Mouse (Mus musculus): ENCODE measurements at regions not wholly inside any gene's neighbourhood (a gene's known extent, or its start where the extent isn't known, plus 50 kb on each side); places are given as distances from the start of the nearest gene placed in this dataset.

GRCm38 (mm10) chr4:153313961-153314360 lies 168.7 kb downstream of the Ajap1 start:
- H3K9me3 ChIP-seq (replicated peaks; ENCODE audit: low read length) = peaks cover 97% of the 10 kb centered on the region
- dilution Hi-C loops (cut with MboI; ENCODE audit: extremely low pct_ligation_motif_present, extremely low pct_unique_long_range_greater_than_20kb, low sequenced_read_pairs) = no loop called here
- no peak overlapping the region for H3K4me2 ChIP-seq (ENCODE audit: insufficient read depth, low read depth, poor library complexity, severe bottlenecking)
- H3K36me3 ChIP-seq (replicated peaks in 1 of 2; ENCODE audit: control insufficient read depth in 1 of 2, insufficient read depth in 1 of 2, low read length in 1 of 2) = no peaks in the 10 kb centered on the region
- no peaks in the 10 kb centered on the region for H3K79me2 ChIP-seq (replicated peaks; ENCODE audit: control insufficient read depth, extremely low read depth, insufficient read depth, poor library complexity, severe bottlenecking)
- no peak for DNase-seq (ENCODE audit: extremely low read depth)
- H3K9ac ChIP-seq (ENCODE audit: insufficient read depth, low read depth) = no peak overlapping the region
- no peak overlapping the region for H3K27ac ChIP-seq (ENCODE audit: insufficient read depth, low read depth)
- H3K4me1 ChIP-seq (ENCODE audit: control insufficient read depth in 1 of 2, insufficient read depth in 2 of 2) = no peaks in the 10 kb centered on the region
- H3K27me3 ChIP-seq (replicated peaks) = no peaks in the 10 kb centered on the region
- in situ Hi-C loops (cut with MboI; ENCODE audit: low pct_ligation_motif_present, low pct_unique_long_range_greater_than_20kb, low sequenced_read_pairs) = no loop called here
- no peak for TF ChIP-seq MYC (IDR thresholded peaks at IDR 0.05; ENCODE audit: low read depth, low read length)
- TF ChIP-seq KAT2A (IDR thresholded peaks at IDR 0.05; ENCODE audit: insufficient replicate concordance, low read length) = no peak
- no peak for TF ChIP-seq NELFE (IDR thresholded peaks at IDR 0.05; ENCODE audit: low read depth, low read length)
- TF ChIP-seq USF2 (conservative IDR thresholded peaks at IDR 0.05; ENCODE audit: low read depth, low read length) = no peak
- no peak for TF ChIP-seq SMC3 (IDR thresholded peaks at IDR 0.05; ENCODE audit: low read depth, low read length)
- TF ChIP-seq BHLHE40 (IDR thresholded peaks at IDR 0.05; ENCODE audit: low read depth, low read length) = no peak
- TF ChIP-seq ELF1 (IDR thresholded peaks at IDR 0.05; ENCODE audit: low read depth, low read length) = no peak
- no peak for TF ChIP-seq PAX5 (IDR thresholded peaks at IDR 0.05; ENCODE audit: low read length)
- H3K4me3 ChIP-seq (replicated peaks in 1 of 3; ENCODE audit: low read depth in 2 of 3, low read length in 2 of 3, poor library complexity in 1 of 3) = no peak overlapping the region

- Histone ChIP-seq H3K27me3 (replicated peaks) (no peaks in the 10 kb centered on the region), H3K9ac (ENCODE audit: insufficient read depth, low read depth) (no peak overlapping the region), H3K27ac (ENCODE audit: insufficient read depth, low read depth) (no peak overlapping the region), H3K9me3 (replicated peaks; ENCODE audit: low read length) (peaks cover 95% of the 10 kb centered on the region), H3K4me1 (ENCODE audit: control insufficient read depth in 1 of 2, insufficient read depth in 2 of 2) (no peaks in the 10 kb centered on the region), H3K4me2 (ENCODE audit: insufficient read depth, low read depth, poor library complexity, severe bottlenecking) (no peak overlapping the region), H3K79me2 (replicated peaks; ENCODE audit: control insufficient read depth, extremely low read depth, insufficient read depth, poor library complexity, severe bottlenecking) (no peaks in the 10 kb centered on the region), H3K4me3 (replicated peaks in 1 of 3; ENCODE audit: low read depth in 2 of 3, low read length in 2 of 3, poor library complexity in 1 of 3) (no peak overlapping the region), H3K36me3 (replicated peaks in 1 of 2; ENCODE audit: control insufficient read depth in 1 of 2, insufficient read depth in 1 of 2, low read length in 1 of 2) (no peaks in the 10 kb centered on the region)
- no peak for DNase-seq (ENCODE audit: extremely low read depth)
- in situ Hi-C loops (cut with MboI; ENCODE audit: low pct_ligation_motif_present, low pct_unique_long_range_greater_than_20kb, low sequenced_read_pairs) (no loop called here), dilution Hi-C loops (cut with MboI; ENCODE audit: extremely low pct_ligation_motif_present, extremely low pct_unique_long_range_greater_than_20kb, low sequenced_read_pairs) (no loop called here)
- no peak for TF ChIP-seq POLR2AphosphoS2 (IDR thresholded peaks at IDR 0.05; ENCODE audit: low read depth, low read length)
- no peak for TF ChIP-seq NRF1 (IDR thresholded peaks at IDR 0.05; ENCODE audit: low read depth, low read length)
- TF ChIP-seq SIN3A (IDR thresholded peaks at IDR 0.05; ENCODE audit: low read length) = no peak
- TF ChIP-seq ZKSCAN1 (IDR thresholded peaks at IDR 0.05; ENCODE audit: borderline replicate concordance, low read depth, low read length) = no peak
- no peak for TF ChIP-seq POLR2A (IDR thresholded peaks at IDR 0.05; ENCODE audit: low read depth, low read length)
- no peak for TF ChIP-seq SMC3 (IDR thresholded peaks at IDR 0.05; ENCODE audit: low read depth, low read length)
These were observed 171.0 kb downstream of the Ajap1 start for GRCm38 (mm10) chr4:153311574-153311973.

DNA sequence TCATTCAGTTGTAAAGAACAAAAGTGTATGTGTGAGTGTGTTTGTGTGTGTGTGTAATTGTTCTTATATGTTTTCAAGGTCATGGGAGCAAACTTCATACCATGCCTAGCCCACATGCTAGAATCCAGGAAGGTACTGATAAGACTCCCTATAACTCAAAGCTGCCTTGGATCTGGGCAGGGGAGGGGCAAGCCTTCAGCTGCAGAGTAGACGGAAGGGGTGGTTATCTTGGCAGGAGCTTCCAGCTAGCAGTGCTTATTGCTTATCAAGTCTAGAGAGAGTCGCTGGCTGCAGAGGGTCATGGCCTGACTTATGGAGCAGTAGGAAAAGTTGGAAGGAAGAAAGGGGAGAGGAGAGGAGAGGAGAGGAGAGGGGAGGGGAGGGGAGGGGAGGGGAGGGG lies 172.0 kb downstream of the Ajap1 start:
- in situ Hi-C loops (cut with MboI; ENCODE audit: low pct_ligation_motif_present, low pct_unique_long_range_greater_than_20kb, low sequenced_read_pairs) = no loop called here

More for the DNA sequence above, 172.0 kb downstream of the Ajap1 start:
- no peaks in the 10 kb centered on the region for H3K4me1 ChIP-seq (ENCODE audit: control insufficient read depth in 1 of 2, insufficient read depth in 2 of 2)
- H3K4me2 ChIP-seq (ENCODE audit: insufficient read depth, low read depth, poor library complexity, severe bottlenecking) = no peak overlapping the region
- no peaks in the 10 kb centered on the region for H3K79me2 ChIP-seq (replicated peaks; ENCODE audit: control insufficient read depth, extremely low read depth, insufficient read depth, poor library complexity, severe bottlenecking)
- TF ChIP-seq IRF4 (IDR thresholded peaks at IDR 0.05; ENCODE audit: low read depth, low read length) (no peak), MEF2A (IDR thresholded peaks at IDR 0.05; ENCODE audit: borderline replicate concordance, low read depth, low read length) (no peak), KAT2A (IDR thresholded peaks at IDR 0.05; ENCODE audit: insufficient replicate concordance, low read length) (no peak), RCOR1 (conservative IDR thresholded peaks at IDR 0.05; ENCODE audit: low read depth, low read length) (no peak), JUN (IDR thresholded peaks at IDR 0.05; ENCODE audit: insufficient read depth, low read depth, low read length) (no peak), CHD2 (IDR thresholded peaks at IDR 0.05; ENCODE audit: low read length) (no peak), EP300 (IDR thresholded peaks at IDR 0.05; ENCODE audit: low read length) (no peak), MXI1 (IDR thresholded peaks at IDR 0.05; ENCODE audit: low read depth, low read length) (no peak), USF2 (conservative IDR thresholded peaks at IDR 0.05; ENCODE audit: low read depth, low read length) (no peak), TCF12 (IDR thresholded peaks at IDR 0.05; ENCODE audit: low read depth, low read length) (no peak)
- H3K27me3 ChIP-seq (replicated peaks) = no peaks in the 10 kb centered on the region
- DNase-seq (ENCODE audit: extremely low read depth) = no peak
- no peak overlapping the region for H3K4me3 ChIP-seq (replicated peaks in 1 of 3; ENCODE audit: low read depth in 2 of 3, low read length in 2 of 3, poor library complexity in 1 of 3)
- no peaks in the 10 kb centered on the region for H3K36me3 ChIP-seq (replicated peaks in 1 of 2; ENCODE audit: control insufficient read depth in 1 of 2, insufficient read depth in 1 of 2, low read length in 1 of 2)
- no peak overlapping the region for H3K9ac ChIP-seq (ENCODE audit: insufficient read depth, low read depth)
- dilution Hi-C loops (cut with MboI; ENCODE audit: extremely low pct_ligation_motif_present, extremely low pct_unique_long_range_greater_than_20kb, low sequenced_read_pairs) = no loop called here
- peaks cover 95% of the 10 kb centered on the region for H3K9me3 ChIP-seq (replicated peaks; ENCODE audit: low read length)
- H3K27ac ChIP-seq (ENCODE audit: insufficient read depth, low read depth) = no peak overlapping the region
